In genomic region chr9:121247047-121247446, GRCm38 (mm10) we compare ENCODE assay signal across 25 mouse cellular contexts. TPM values are rescaled to one million over a fixed set of nuclear protein-coding genes. Genes with fewer than 3 reads are reported as not detected.
DNase-seq lines count a peak whose midpoint lies in the region; ATAC-seq lines count a peak whose summit lies in the region.
"Had no signal": no experiment of that assay in that cellular context is flagged by ENCODE, and none has a peak within 500 bp of the region (broad histone marks: within the 10 kb centered on the region; RNA-seq: fewer than 3 reads in every experiment).

No protein-coding gene starts in this region.

- H3K9ac ChIP-seq in embryonic facial prominence, embryonic 13.5 days: no peak overlapping the region
- H3K9ac ChIP-seq: embryonic facial prominence, embryonic 12.5 days; forebrain, embryonic 12.5 days; forebrain, embryonic 15.5 days; heart, embryonic 13.5 days; hindbrain, embryonic 13.5 days had no signal

- H3K4me1 ChIP-seq in embryonic facial prominence, embryonic 13.5 days: no peaks in the 10 kb centered on the region
- H3K4me1 ChIP-seq in embryonic facial prominence, embryonic 10.5 days: no peaks in the 10 kb centered on the region
- H3K4me1 ChIP-seq: embryonic facial prominence, embryonic 12.5 days; forebrain, embryonic 12.5 days; forebrain, embryonic 15.5 days; heart, embryonic 13.5 days; hindbrain, embryonic 10.5 days; hindbrain, embryonic 13.5 days had no signal

- H3K4me3 ChIP-seq in embryonic facial prominence, embryonic 13.5 days: no peak overlapping the region
- no peak overlapping the region for H3K4me3 ChIP-seq in embryonic facial prominence, embryonic 10.5 days
- H3K4me3 ChIP-seq: embryonic facial prominence, embryonic 12.5 days; erythroblast, embryonic 14.5 days; forebrain, embryonic 12.5 days; forebrain, embryonic 15.5 days; heart, embryonic 13.5 days; hindbrain, embryonic 10.5 days; hindbrain, embryonic 13.5 days had no signal

- H3K27ac ChIP-seq in embryonic facial prominence, embryonic 13.5 days: no peak overlapping the region
- H3K27ac ChIP-seq in embryonic facial prominence, embryonic 10.5 days (replicated peaks): no peak overlapping the region
- H3K27ac ChIP-seq: embryonic facial prominence, embryonic 12.5 days; forebrain, embryonic 12.5 days; forebrain, embryonic 15.5 days; heart, embryonic 13.5 days; hindbrain, embryonic 10.5 days; hindbrain, embryonic 13.5 days had no signal

- peaks cover 6% of the 10 kb centered on the region; the same call in 1 of the 2 replicates for H3K36me3 ChIP-seq in embryonic facial prominence, embryonic 13.5 days
- H3K36me3 ChIP-seq in embryonic facial prominence, embryonic 10.5 days (replicated peaks): 0 out of 2 replicates have a peak, but pooled peaks cover 5% of the 10 kb centered on the region
- H3K36me3 ChIP-seq: embryonic facial prominence, embryonic 12.5 days; forebrain, embryonic 15.5 days; G1E; heart, embryonic 13.5 days; hindbrain, embryonic 13.5 days had no signal

- H3K9me3 ChIP-seq in embryonic facial prominence, embryonic 13.5 days: no peaks in the 10 kb centered on the region
- H3K9me3 ChIP-seq in embryonic facial prominence, embryonic 10.5 days: no peaks in the 10 kb centered on the region
- H3K9me3 ChIP-seq: embryonic facial prominence, embryonic 12.5 days; forebrain, embryonic 12.5 days; forebrain, embryonic 15.5 days; G1E; heart, embryonic 13.5 days; hindbrain, embryonic 10.5 days; hindbrain, embryonic 13.5 days had no signal

- H3K27me3 ChIP-seq in embryonic facial prominence, embryonic 13.5 days: no peaks in the 10 kb centered on the region
- no peaks in the 10 kb centered on the region for H3K27me3 ChIP-seq in embryonic facial prominence, embryonic 10.5 days (replicated peaks; ENCODE audit: low read depth, poor library complexity, severe bottlenecking)
- H3K27me3 ChIP-seq: CH12.LX; embryonic facial prominence, embryonic 12.5 days; forebrain, embryonic 12.5 days; forebrain, embryonic 15.5 days; heart, embryonic 13.5 days; hindbrain, embryonic 13.5 days; Patski had no signal

- 82% methylated on average over 6 of the region's 6 CpGs for WGBS in embryonic facial prominence, embryonic 13.5 days
- 84% methylated on average over 6 of the region's 6 CpGs for WGBS in embryonic facial prominence, embryonic 10.5 days

- no peak for DNase-seq in embryonic facial prominence, embryonic 10.5 days (ENCODE audit: low spot score)
- DNase-seq in heart, postnatal 4 days: peak; percentile 3
- no peak for DNase-seq in heart, postnatal 36 days
- peak; percentile 1 to 7 for DNase-seq in spleen, postnatal 10 days (ENCODE audit: low spot score in 2 of 2)
- DNase-seq in spleen, postnatal 14 days (ENCODE audit: low spot score in 2 of 2): no peak
- peak; percentile 47 for DNase-seq in 3134 (ENCODE audit: extremely low read depth, insufficient read length, low spot score)
- DNase-seq: adrenal gland, postnatal 10 days; adrenal gland, postnatal 36 days; B cell, adult 2 months; cerebellum, adult 18-20 months; cerebellum, adult 9-10 months; gastrocnemius, postnatal 14 days; heart, postnatal 14 days had no signal

- intact Hi-C loops in heart, postnatal 36 days (cut with DNase I): loop anchor here (5.0 kb wide), 1 partner anchor 430 kb away; no protein-coding TSS in a partner anchor

- no peak overlapping the region for H3K4me2 ChIP-seq in embryonic facial prominence, embryonic 13.5 days
- H3K4me2 ChIP-seq: embryonic facial prominence, embryonic 12.5 days; forebrain, embryonic 12.5 days; forebrain, embryonic 15.5 days; heart, embryonic 13.5 days; hindbrain, embryonic 13.5 days had no signal

- peak; percentile 56; the same call in 1 of the 2 replicates for ATAC-seq in embryonic facial prominence, embryonic 13.5 days (ENCODE audit: insufficient number of reproducible peaks, insufficient read depth, low FRiP score, low TSS enrichment, low read depth)
- ATAC-seq: forebrain, embryonic 15.5 days; hindbrain, embryonic 16.5 days; Patski had no signal

RNA-seq across cellular contexts. Expression of gene Ulk4, which starts 29.9 kb away (rescaled TPM):
- polyA plus RNA-seq in embryonic facial prominence, embryonic 13.5 days (2015; fragmentation: Nextera tagmentation; extraction: Ambion mirVana): 213 and 290 TPM in 2 replicates
- 140 TPM in 2 replicates for polyA plus RNA-seq in embryonic facial prominence, embryonic 10.5 days (2016; fragmentation: Nextera tagmentation; extraction: Ambion mirVana)
- 1 to 10 TPM; 2.5 to 2.7 TPM for total RNA-seq in heart, postnatal 4 days (2021)
- total RNA-seq in heart, postnatal 36 days (2021): under 1 TPM; 0.17 to 0.46 TPM

RNA-seq across cellular contexts. Expression of gene Trak1, which starts 50.3 kb away (rescaled TPM):
- 17.7 and 17.8 TPM in 2 replicates for polyA plus RNA-seq in embryonic facial prominence, embryonic 13.5 days (2015; fragmentation: Nextera tagmentation; extraction: Ambion mirVana)
- 14.1 and 14.7 TPM in 2 replicates for polyA plus RNA-seq in embryonic facial prominence, embryonic 10.5 days (2016; fragmentation: Nextera tagmentation; extraction: Ambion mirVana)
- 100 to 1,000 TPM; 288 to 301 TPM for total RNA-seq in heart, postnatal 4 days (2021)
- 100 to 1,000 TPM; 305 to 315 TPM for total RNA-seq in heart, postnatal 36 days (2021)

Comparison
In these comparisons a context has a peak if more than half of its experiments do, and no peak if none do; other contexts are left out.
1. DNase-seq: peak in heart, postnatal 4 days (single experiment), spleen, postnatal 10 days (2 of 2) and 3134 (single experiment); none in embryonic facial prominence, embryonic 10.5 days (single experiment), heart, postnatal 36 days (0 of 2) and spleen, postnatal 14 days (0 of 2).